Mouse (Mus musculus) bone marrow, adult 2 months (tissue): ENCODE data around the gene C2cd2.

Source experiments
- CTCF ChIP-seq: fragments of 200-500 bp; IDR thresholded peaks from 2 replicates; pipeline ENCODE4 v1.5.1; 2011; ENCODE audit warnings: low read length, control low read depth; ENCODE audit not compliant: control insufficient read depth, insufficient read depth
- POLR2A ChIP-seq: fragments of 200-500 bp; IDR thresholded peaks from 2 replicates; pipeline ENCODE4 v1.6.1; 2011; ENCODE audit warnings: low read depth, mild to moderate bottlenecking, control low read depth, low read length, borderline replicate concordance; ENCODE audit not compliant: control insufficient read depth

DNA sequence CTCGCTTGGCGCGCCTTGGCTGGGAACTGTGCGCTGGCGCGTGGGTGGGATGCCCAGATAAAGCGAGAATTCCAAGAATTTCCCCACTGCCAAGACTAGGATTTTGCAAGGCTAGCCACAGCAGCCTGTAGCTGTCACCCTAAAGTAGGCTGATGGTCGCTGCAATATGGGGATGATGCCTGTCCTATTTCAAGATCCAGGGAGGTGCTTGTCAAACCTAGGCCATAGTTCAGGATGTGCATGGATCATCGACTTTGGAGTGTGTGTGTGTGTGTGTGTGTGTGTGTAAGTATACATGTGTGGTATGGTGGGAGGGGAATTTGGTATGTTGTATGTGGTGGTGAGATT is 39.6 kb downstream of the C2cd2 start:
- TF ChIP-seq CTCF: no peak
- TF ChIP-seq POLR2A: no peak
